Mouse (Mus musculus) lung, adult 2 months (tissue): Measurements from ENCODE around the gene Prdx6.

ENCODE experiments used
- CTCF ChIP-seq: fragments of 200-500 bp; IDR thresholded peaks from 2 replicates; pipeline ENCODE4 v1.5.1; 2011; ENCODE audit warnings: mild to moderate bottlenecking, low read length, control low read depth; ENCODE audit not compliant: insufficient read depth
- POLR2A ChIP-seq: fragments of 200-500 bp; IDR thresholded peaks from 2 replicates; pipeline ENCODE4 v1.6.1; 2011; ENCODE audit warnings: low read depth, mild to moderate bottlenecking, control low read depth, low read length, borderline replicate concordance; ENCODE audit errors: extremely low read depth

- TF ChIP-seq POLR2A (no peak), CTCF (no peak)
Observed at GRCm38 (mm10) chr1:161268884-161269283, 17.9 kb upstream of the Prdx6 start.
